Mouse (Mus musculus) right cerebral cortex, postnatal 36 days (tissue): Measurements from ENCODE around the gene Dlg2.

Experiments
- DNase-seq, 2 experiments: peaks; one replicate each; pipeline ENCODE4 v3.0.0; 2022; ENCODE audit warnings: low spot score in 2 of 2, mixed read lengths in 1 of 2

Gene Dlg2

GRCm38 (mm10) chr7:90476313-90477245 lies at the start of gene Dlg2:
TSS of gene Dlg2 (plus strand) at chr7:90476672.
- peak; percentile 24 to 47 for DNase-seq

- DNase-seq, result no peak
Measured at GRCm38 (mm10) chr7:90427006-90427405, 49.5 kb upstream of the Dlg2 start.

- DNase-seq, result no peak
Measured at GRCm38 (mm10) chr7:90432221-90432620, 44.3 kb upstream of the Dlg2 start.

GRCm38 (mm10) chr7:90440044-90440443 lies 36.4 kb upstream of the Dlg2 start:
- DNase-seq, result no peak

- DNase-seq, result no peak
Measured at GRCm38 (mm10) chr7:90442070-90442469, 34.4 kb upstream of the Dlg2 start.

- DNase-seq, result peak; percentile 93 to 95
Measured at GRCm38 (mm10) chr7:90442518-90443080, 33.9 kb upstream of the Dlg2 start, which contains the start of gene Crebzf. TSS of gene Crebzf (plus strand) at chr7:90442729.

GRCm38 (mm10) chr7:90443101-90444091 lies 33.1 kb upstream of the Dlg2 start:
- DNase-seq, result peak; percentile 42 to 53

- no peak for DNase-seq
Measured at GRCm38 (mm10) chr7:90444206-90444605, 32.3 kb upstream of the Dlg2 start.

GRCm38 (mm10) chr7:90456149-90456844 lies 20.2 kb upstream of the Dlg2 start:
- no peak for DNase-seq

- DNase-seq, result peak; percentile 78 to 83
Measured at GRCm38 (mm10) chr7:90456845-90457468, 19.5 kb upstream of the Dlg2 start, which contains the start of gene Tmem126a. TSS of gene Tmem126a (minus strand) at chr7:90457229.

- no peak for DNase-seq
Measured at GRCm38 (mm10) chr7:90457517-90457916, 19.0 kb upstream of the Dlg2 start.

- no peak for DNase-seq
Measured at GRCm38 (mm10) chr7:90460330-90460729, 16.1 kb upstream of the Dlg2 start.

- no peak for DNase-seq
Measured at GRCm38 (mm10) chr7:90460930-90461329, 15.5 kb upstream of the Dlg2 start.

GRCm38 (mm10) chr7:90461441-90461840 lies 15.0 kb upstream of the Dlg2 start:
- DNase-seq, result no peak

GRCm38 (mm10) chr7:90473511-90473910 lies 3.0 kb upstream of the Dlg2 start:
- no peak for DNase-seq

- peak; percentile 99 for DNase-seq
Measured at GRCm38 (mm10) chr7:90475793-90476312, 619 bp upstream of the Dlg2 start, which contains the start of gene Tmem126b. TSS of gene Tmem126b (minus strand) at chr7:90476001.

- DNase-seq, result no peak
Measured at GRCm38 (mm10) chr7:90482607-90483006, 6.1 kb downstream of the Dlg2 start.

- no peak for DNase-seq
Measured at GRCm38 (mm10) chr7:90508124-90508523, 31.7 kb downstream of the Dlg2 start.

- DNase-seq, result no peak
Measured at GRCm38 (mm10) chr7:90512293-90512692, 35.8 kb downstream of the Dlg2 start.
